Mouse (Mus musculus): Measurements from ENCODE around the gene AC124502.3. TPM values are rescaled to one million over a fixed set of nuclear protein-coding genes. Genes with fewer than 3 reads are reported as not detected.

Gene AC124502.3
- polyA plus RNA-seq, 1 experiment from 2014 or later = 1.1 TPM

DNA sequence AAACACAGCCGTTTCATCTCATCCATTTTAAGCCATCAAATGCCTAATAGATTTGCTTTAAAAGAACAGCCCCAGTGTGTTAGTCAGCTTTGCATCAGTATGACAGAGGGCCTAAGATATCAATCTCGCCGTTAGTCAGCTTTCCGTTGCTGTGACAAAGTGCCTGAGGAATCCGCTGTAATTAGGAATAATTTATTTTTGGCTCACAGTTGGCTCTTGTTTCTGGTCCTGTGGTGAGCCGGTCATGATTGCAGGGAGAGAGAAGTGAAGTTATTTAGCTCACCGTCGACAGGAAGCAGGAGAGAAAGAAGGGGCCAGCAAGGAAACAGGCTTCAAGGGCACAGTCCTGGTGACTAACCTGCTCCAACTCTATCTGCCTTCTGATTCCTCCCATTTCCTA, 25.6 kb upstream of the AC124502.3 start:
- DNase-seq (ENCODE audit: low spot score) (no peak), ATAC-seq (no peak)
- WGBS = 42% methylated on average over 8 of the region's 8 CpGs
- Histone ChIP-seq H3K4me1 (ENCODE audit: insufficient read depth, low read depth, low read length) (no peaks in the 10 kb centered on the region), H3K9me3 (ENCODE audit: low read length) (no peaks in the 10 kb centered on the region), H3K27me3 (replicated peaks; ENCODE audit: insufficient read depth, low read length) (no peaks in the 10 kb centered on the region), H3K4me3 (ENCODE audit: low read depth, low read length) (no peak overlapping the region), H3K9ac (replicated peaks; ENCODE audit: low read depth) (no peak overlapping the region), H3K36me3 (ENCODE audit: insufficient read depth, low read length) (no peaks in the 10 kb centered on the region), H3K27ac (ENCODE audit: low read length) (no peak overlapping the region), H3K4me2 (replicated peaks; ENCODE audit: low read depth, low read length) (no peak overlapping the region)
- TF ChIP-seq CTCF (IDR thresholded peaks at IDR 0.05) (no peak), EP300 (IDR thresholded peaks at IDR 0.05) (no peak)

DNA sequence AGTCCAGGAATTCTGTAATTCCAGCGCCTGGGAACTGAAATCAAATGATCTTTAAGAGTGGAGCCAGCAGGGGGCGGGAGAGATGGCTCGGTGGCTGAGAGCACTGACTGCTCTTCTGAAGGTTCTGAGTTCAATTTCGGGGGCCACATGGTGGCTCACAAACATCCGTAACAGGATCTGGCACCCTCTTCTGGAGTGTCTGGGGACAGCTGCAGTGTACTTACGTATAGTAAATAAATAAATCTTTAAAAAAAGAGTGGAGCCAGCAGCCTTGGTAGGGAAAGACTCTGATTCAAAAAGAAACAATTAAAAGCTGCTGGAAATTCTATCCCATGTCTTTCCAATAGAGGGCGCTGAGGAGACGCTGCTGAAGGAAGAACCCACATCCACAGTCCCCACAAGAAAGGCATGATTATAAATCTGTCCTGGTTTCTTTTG, 23.7 kb upstream of the AC124502.3 start:
- Histone ChIP-seq H3K27ac (ENCODE audit: low read length) (no peak overlapping the region), H3K4me1 (ENCODE audit: insufficient read depth, low read depth, low read length) (no peaks in the 10 kb centered on the region), H3K4me2 (replicated peaks; ENCODE audit: low read depth, low read length) (no peak overlapping the region), H3K9me3 (ENCODE audit: low read length) (no peaks in the 10 kb centered on the region), H3K27me3 (replicated peaks; ENCODE audit: insufficient read depth, low read length) (no peaks in the 10 kb centered on the region), H3K4me3 (ENCODE audit: low read depth, low read length) (no peak overlapping the region), H3K9ac (replicated peaks; ENCODE audit: low read depth) (no peak overlapping the region), H3K36me3 (ENCODE audit: insufficient read depth, low read length) (no peaks in the 10 kb centered on the region)
- DNase-seq (ENCODE audit: low spot score) (peak; percentile 68), ATAC-seq (no peak)
- TF ChIP-seq EP300 (IDR thresholded peaks at IDR 0.05) (no peak), CTCF (IDR thresholded peaks at IDR 0.05) (peak; percentile 63)
- WGBS = 13% methylated on average over 8 of the region's 8 CpGs

DNA sequence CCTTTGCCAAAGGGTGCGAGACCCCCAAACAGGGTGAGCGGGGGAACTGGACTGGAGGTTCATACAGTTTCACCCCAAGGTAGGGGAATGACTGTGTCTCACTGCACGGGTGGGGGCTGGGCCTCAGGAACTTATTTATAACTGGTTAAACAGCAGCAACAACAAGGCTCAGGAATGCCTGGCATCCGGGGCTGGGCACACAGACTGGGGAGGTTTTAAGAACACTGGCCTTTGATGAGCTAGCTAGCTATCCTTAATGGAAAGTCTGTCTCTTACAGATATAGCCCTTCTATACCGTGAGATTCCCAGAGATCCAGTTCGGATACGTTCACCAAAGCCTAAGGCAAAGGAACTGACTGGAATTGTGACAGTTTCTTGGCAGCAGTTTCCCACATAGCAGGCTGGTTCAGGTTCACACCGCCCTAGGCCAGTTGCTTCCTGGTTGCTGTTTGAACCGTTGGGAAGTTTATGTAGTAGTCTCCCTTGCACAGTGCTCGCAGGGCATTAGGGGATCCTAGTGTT, 22.4 kb upstream of the AC124502.3 start:
- Histone ChIP-seq H3K9ac (replicated peaks; ENCODE audit: low read depth) (no peak overlapping the region), H3K4me1 (ENCODE audit: insufficient read depth, low read depth, low read length) (no peaks in the 10 kb centered on the region), H3K27ac (ENCODE audit: low read length) (peak overlapping the region; percentile 38; the same call in 1 of the 2 replicates), H3K4me2 (replicated peaks; ENCODE audit: low read depth, low read length) (peak overlapping the region; percentile 27; the same call in 1 of the 2 replicates), H3K27me3 (replicated peaks; ENCODE audit: insufficient read depth, low read length) (no peaks in the 10 kb centered on the region), H3K9me3 (ENCODE audit: low read length) (no peaks in the 10 kb centered on the region), H3K4me3 (ENCODE audit: low read depth, low read length) (no peak overlapping the region), H3K36me3 (ENCODE audit: insufficient read depth, low read length) (no peaks in the 10 kb centered on the region)
- WGBS = 19% methylated on average over 10 of the region's 10 CpGs
- DNase-seq (ENCODE audit: low spot score) (peak; percentile 64), ATAC-seq (peak; percentile 84)
- TF ChIP-seq CTCF (IDR thresholded peaks at IDR 0.05) (no peak), EP300 (IDR thresholded peaks at IDR 0.05) (no peak; the same call in 1 of the 2 replicates)

DNA sequence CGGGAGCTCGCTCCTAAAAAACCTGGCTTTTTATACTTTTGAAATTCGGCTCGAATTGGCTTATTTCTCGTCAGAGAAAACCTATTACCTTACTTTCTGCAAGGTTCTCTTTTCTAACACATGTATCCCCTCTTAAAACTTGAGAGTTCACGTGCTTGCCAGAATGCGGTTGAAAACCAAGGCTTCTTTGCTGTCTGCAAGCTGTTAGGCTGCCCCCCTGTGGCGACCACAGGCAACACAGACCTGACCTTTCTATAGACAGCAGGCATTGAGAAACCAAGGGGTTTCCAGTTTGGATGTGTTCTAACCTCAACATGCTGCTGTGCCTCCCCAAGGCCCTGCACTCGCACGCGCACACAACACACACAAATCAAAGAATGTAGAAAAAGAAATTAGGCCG, 21.9 kb upstream of the AC124502.3 start:
- ATAC-seq = peak; percentile 74
- Histone ChIP-seq H3K27ac (ENCODE audit: low read length) (peak overlapping the region; percentile 38; the same call in 1 of the 2 replicates), H3K36me3 (ENCODE audit: insufficient read depth, low read length) (no peaks in the 10 kb centered on the region), H3K4me3 (ENCODE audit: low read depth, low read length) (no peak overlapping the region), H3K27me3 (replicated peaks; ENCODE audit: insufficient read depth, low read length) (no peaks in the 10 kb centered on the region), H3K4me2 (replicated peaks; ENCODE audit: low read depth, low read length) (peak overlapping the region; percentile 27; the same call in 1 of the 2 replicates), H3K9me3 (ENCODE audit: low read length) (no peaks in the 10 kb centered on the region), H3K4me1 (ENCODE audit: insufficient read depth, low read depth, low read length) (no peaks in the 10 kb centered on the region), H3K9ac (replicated peaks; ENCODE audit: low read depth) (no peak overlapping the region)
- DNase-seq (ENCODE audit: low spot score) = peak; percentile 88
- 24% methylated on average over 12 of the region's 12 CpGs for WGBS
- peak; percentile 84 for TF ChIP-seq CTCF (IDR thresholded peaks at IDR 0.05)
- no peak for TF ChIP-seq EP300 (IDR thresholded peaks at IDR 0.05)

DNA sequence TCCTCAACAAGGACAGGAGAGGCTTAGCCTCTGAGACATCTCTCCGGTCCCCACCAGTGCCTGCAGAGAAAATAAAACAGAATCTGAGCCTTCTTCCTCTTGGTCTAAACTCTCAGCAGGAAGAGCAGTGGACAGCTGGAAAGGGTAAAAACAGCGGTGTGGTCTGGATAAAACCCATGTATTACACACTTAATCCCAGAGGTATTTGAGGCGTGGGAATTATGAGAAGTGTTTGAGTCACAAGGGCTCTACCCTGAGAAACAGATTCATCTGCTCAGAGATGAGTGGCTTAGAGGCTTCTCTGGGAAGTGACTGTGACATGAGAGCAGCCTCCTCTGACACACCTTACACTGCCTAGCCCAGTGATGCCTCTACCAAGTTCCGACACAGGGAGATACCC, 21.1 kb upstream of the AC124502.3 start:
- Histone ChIP-seq H3K27ac (ENCODE audit: low read length) (no peak overlapping the region), H3K27me3 (replicated peaks; ENCODE audit: insufficient read depth, low read length) (no peaks in the 10 kb centered on the region), H3K9ac (replicated peaks; ENCODE audit: low read depth) (no peak overlapping the region), H3K36me3 (ENCODE audit: insufficient read depth, low read length) (no peaks in the 10 kb centered on the region), H3K4me2 (replicated peaks; ENCODE audit: low read depth, low read length) (no peak overlapping the region), H3K4me1 (ENCODE audit: insufficient read depth, low read depth, low read length) (no peaks in the 10 kb centered on the region), H3K9me3 (ENCODE audit: low read length) (no peaks in the 10 kb centered on the region), H3K4me3 (ENCODE audit: low read depth, low read length) (no peak overlapping the region)
- WGBS = 68% methylated on average over 4 of the region's 4 CpGs
- ATAC-seq (no peak), DNase-seq (ENCODE audit: low spot score) (no peak)
- TF ChIP-seq CTCF (IDR thresholded peaks at IDR 0.05) (no peak), EP300 (IDR thresholded peaks at IDR 0.05) (no peak)

DNA sequence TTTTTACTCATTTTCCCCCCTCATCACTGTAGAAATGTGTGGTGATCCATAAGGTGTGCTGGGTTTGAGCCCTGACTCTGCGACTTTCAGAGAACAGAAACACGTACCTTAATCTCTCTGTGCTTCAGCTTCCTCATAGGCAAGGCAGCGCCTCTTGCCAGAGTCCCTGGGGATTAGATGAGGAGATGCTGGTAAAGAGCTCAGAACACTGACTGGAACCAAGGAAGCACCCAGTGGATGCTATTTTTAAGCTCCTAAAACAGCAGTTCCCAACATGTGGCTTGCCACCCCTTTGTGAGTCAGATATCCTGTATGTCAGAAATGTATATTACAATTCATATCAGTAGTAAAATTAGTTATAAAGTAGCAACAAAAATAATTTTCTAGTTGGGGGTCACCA, 20.5 kb upstream of the AC124502.3 start:
- Histone ChIP-seq H3K36me3 (ENCODE audit: insufficient read depth, low read length) (no peaks in the 10 kb centered on the region), H3K4me2 (replicated peaks; ENCODE audit: low read depth, low read length) (no peak overlapping the region), H3K4me3 (ENCODE audit: low read depth, low read length) (no peak overlapping the region), H3K9ac (replicated peaks; ENCODE audit: low read depth) (no peak overlapping the region), H3K27me3 (replicated peaks; ENCODE audit: insufficient read depth, low read length) (no peaks in the 10 kb centered on the region), H3K9me3 (ENCODE audit: low read length) (no peaks in the 10 kb centered on the region), H3K4me1 (ENCODE audit: insufficient read depth, low read depth, low read length) (no peaks in the 10 kb centered on the region), H3K27ac (ENCODE audit: low read length) (no peak overlapping the region)
- DNase-seq (ENCODE audit: low spot score) (no peak), ATAC-seq (no peak)
- TF ChIP-seq CTCF (IDR thresholded peaks at IDR 0.05) = no peak
- TF ChIP-seq EP300 (IDR thresholded peaks at IDR 0.05) = no peak
- 79% methylated on average over 3 of the region's 3 CpGs for WGBS

DNA sequence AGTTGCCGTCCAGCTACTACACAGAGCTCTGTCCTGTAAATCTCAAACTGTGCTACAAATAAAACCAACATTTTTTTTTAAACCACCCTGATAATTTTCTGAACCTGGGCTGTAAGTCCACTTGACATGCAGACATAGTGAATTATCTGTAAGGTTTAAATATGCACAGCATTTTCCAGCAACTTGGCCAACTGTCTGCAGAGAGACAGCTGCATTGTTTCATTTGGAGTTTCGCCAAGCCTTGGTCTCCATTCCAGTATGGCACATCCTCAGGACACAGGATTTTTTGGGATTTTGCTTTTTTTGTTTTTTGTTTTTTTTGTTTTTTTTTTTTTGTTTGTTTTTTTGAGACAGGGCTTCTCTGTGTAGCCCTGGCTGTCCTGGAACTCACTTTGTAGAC, 17.3 kb upstream of the AC124502.3 start:
- Histone ChIP-seq H3K4me2 (replicated peaks; ENCODE audit: low read depth, low read length) (no peak overlapping the region), H3K36me3 (ENCODE audit: insufficient read depth, low read length) (no peaks in the 10 kb centered on the region), H3K9ac (replicated peaks; ENCODE audit: low read depth) (no peak overlapping the region), H3K4me1 (ENCODE audit: insufficient read depth, low read depth, low read length) (no peaks in the 10 kb centered on the region), H3K27me3 (replicated peaks; ENCODE audit: insufficient read depth, low read length) (no peaks in the 10 kb centered on the region), H3K27ac (ENCODE audit: low read length) (no peak overlapping the region), H3K9me3 (ENCODE audit: low read length) (no peaks in the 10 kb centered on the region), H3K4me3 (ENCODE audit: low read depth, low read length) (no peak overlapping the region)
- WGBS = 75% methylated on average over 2 of the region's 2 CpGs
- DNase-seq (ENCODE audit: low spot score) = no peak
- no peak for ATAC-seq
- TF ChIP-seq EP300 (IDR thresholded peaks at IDR 0.05) (no peak), CTCF (IDR thresholded peaks at IDR 0.05) (no peak)
